Mouse (Mus musculus) urinary bladder, adult 2 months (tissue): ENCODE results near the gene Gm3029. TPM values are rescaled to one million over a fixed set of nuclear protein-coding genes. Genes with fewer than 3 reads are reported as not detected.
"Not testable (repeated sequence)": the region's sequence is repeated elsewhere in the genome, so short reads cannot be mapped to it uniquely, and the experiment has no call there.

Experiments used
- DNase-seq: peaks from one replicate; pipeline ENCODE4 v3.0.0; 2022; ENCODE audit warnings: low spot score
- polyA plus RNA-seq: library from polyadenylated mRNA; depleted of rRNA; stranded (reverse); fragments of >200 nt; gene quantifications from 2 replicates; pipeline ENCODE4 v1.2.3, GENCODE M21; 2012; rRNA removed

The Gm3029 gene
- not detected in 2 replicates for polyA plus RNA-seq

DNA sequence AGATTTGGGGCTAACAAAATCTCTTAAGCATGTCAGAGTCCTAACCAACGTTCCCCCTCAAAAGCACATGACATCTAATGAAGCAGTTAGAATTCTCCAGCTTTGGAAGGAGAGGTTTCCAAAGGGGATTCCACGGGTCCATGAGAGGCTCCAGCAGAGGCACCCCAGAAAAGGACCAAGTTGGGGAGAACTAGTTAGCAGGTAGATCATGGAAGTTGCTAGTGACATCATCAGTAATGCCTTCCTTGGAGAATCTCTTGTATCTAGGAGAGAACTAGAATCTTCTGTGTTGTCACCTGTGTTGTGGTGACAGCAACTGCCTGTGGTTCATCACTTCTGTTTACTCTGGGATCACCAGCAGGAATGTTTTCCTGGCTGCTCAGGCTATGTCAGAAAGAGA is at the start of gene Gm3029:
Gm3029 (plus strand) TSS at position 301 of the 400 bp plus-strand sequence.
- not testable (repeated sequence) for DNase-seq

- not testable (repeated sequence) for DNase-seq
Measured at GRCm38 (mm10) chr14:3883872-3884271, 47.7 kb upstream of the Gm3029 start, which contains the start of gene Gm2916. Gm2916 (plus strand) TSS chr14:3884172.

- not testable (repeated sequence) for DNase-seq
Measured at GRCm38 (mm10) chr14:3963247-3963646, 31.7 kb downstream of the Gm3029 start, which contains the start of gene Gm3095. Gm3095 (plus strand) TSS chr14:3963547.

Other genes with a start within 250 kb of the Gm3029 start
- not detected in 2 replicates for gene Gm3043, start 243.0 kb upstream of the Gm3029 start, polyA plus RNA-seq
- gene Gm3002, start 121.7 kb upstream of the Gm3029 start, polyA plus RNA-seq: 0.22 and 0.30 TPM in 2 replicates
- 0.09 TPM in 1 of 2 replicates, not detected in the other for gene Gm3033, start 85.5 kb upstream of the Gm3029 start, polyA plus RNA-seq
- not detected in 2 replicates for gene Gm2916, start 47.6 kb upstream of the Gm3029 start, polyA plus RNA-seq
- 0.17 TPM in 1 of 2 replicates, not detected in the other for gene Gm3095, start 31.8 kb downstream of the Gm3029 start, polyA plus RNA-seq
- gene Gm3099, start 66.6 kb downstream of the Gm3029 start, polyA plus RNA-seq: not detected in 2 replicates
- gene Gm5796, start 92.2 kb downstream of the Gm3029 start, polyA plus RNA-seq: 0.19 and 0.26 TPM in 2 replicates
- not detected in 2 replicates for gene Gm3115, start 152.4 kb downstream of the Gm3029 start, polyA plus RNA-seq
- 3.6 and 6.4 TPM in 2 replicates for gene Gm8108, start 178.8 kb downstream of the Gm3029 start, polyA plus RNA-seq
- gene Gm3127, start 233.3 kb downstream of the Gm3029 start, polyA plus RNA-seq: not detected in 2 replicates